Mouse (Mus musculus) CD4-positive, CD25-positive, alpha-beta regulatory T cell, adult 4 months (primary cell): ENCODE measurements around the gene Pcx. TPM values are rescaled to one million over a fixed set of nuclear protein-coding genes. Genes with fewer than 3 reads are reported as not detected.
A peak's percentile ranks its signal among the peaks of the same experiment; 100 is the strongest.

Experiments
- ATAC-seq: one replicate; pipeline ENCODE4 v1.8.0; 2017
- polyA plus RNA-seq, 2 experiments: library from polyadenylated mRNA; unstranded; fragments of 100-300 nt; shearing (Covaris generic); gene quantifications; one replicate each; pipeline ENCODE4 v1.2.1; 2017

Pcx gene
- polyA plus RNA-seq, 2 experiments from 2014 or later = 0.73 to 3.6 TPM

DNA sequence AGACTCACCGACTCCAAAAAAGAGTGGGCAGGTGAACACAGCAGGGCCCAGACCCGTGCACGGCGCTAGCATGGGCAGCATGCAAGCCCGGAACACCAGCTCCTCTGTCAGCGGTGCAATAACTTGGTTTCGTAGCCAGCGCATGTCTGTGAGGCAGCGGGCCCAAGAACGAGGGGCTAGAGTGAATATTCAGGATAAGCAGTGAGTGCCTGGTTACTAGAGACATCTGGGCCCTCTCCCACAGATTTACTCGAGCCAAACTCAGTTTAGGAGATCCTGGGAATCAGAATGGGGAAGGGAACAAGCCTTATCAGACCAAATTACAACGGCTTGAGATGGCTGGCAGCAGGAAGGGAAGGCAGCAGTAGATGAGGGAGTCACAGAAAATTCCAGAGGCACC lies 113.7 kb downstream of the Pcx start:
- no peak for ATAC-seq

DNA sequence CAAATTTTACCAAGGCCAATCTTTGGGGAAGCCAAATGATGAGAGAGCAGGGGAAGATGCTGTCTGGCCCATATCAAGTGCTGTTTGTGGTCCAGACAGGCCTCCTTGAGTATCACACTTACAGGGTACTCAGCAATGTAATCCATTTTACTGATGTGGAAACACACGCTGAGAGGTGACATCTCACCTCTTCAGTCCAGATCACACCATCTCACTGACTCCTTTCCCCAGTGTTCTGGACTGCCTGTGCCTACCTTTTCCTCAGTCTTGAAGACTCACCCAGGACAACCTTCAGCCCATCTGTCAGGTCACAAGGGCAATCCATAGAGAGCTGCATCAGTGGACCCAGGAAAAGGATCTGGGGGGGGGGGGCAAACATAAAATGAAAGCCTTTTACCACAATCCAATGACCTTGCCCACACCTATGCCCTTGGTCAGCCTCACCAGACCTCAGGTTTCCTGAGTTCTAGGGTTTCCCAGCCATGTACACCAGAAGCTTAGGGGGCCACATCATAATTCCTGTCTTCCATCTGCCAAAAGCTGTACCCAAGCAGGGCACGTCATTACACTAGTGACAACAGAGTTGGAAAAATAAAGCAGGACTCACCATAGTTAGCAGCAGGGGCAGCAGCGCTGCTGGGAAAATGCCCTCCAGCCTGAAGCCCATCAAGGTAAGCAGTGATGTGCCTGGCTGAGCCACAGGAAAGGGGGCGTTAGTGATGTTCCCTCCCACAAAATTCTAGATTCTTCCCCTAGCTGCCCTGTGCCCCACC lies 114.3 kb downstream of the Pcx start:
- ATAC-seq = peak; percentile 25

DNA sequence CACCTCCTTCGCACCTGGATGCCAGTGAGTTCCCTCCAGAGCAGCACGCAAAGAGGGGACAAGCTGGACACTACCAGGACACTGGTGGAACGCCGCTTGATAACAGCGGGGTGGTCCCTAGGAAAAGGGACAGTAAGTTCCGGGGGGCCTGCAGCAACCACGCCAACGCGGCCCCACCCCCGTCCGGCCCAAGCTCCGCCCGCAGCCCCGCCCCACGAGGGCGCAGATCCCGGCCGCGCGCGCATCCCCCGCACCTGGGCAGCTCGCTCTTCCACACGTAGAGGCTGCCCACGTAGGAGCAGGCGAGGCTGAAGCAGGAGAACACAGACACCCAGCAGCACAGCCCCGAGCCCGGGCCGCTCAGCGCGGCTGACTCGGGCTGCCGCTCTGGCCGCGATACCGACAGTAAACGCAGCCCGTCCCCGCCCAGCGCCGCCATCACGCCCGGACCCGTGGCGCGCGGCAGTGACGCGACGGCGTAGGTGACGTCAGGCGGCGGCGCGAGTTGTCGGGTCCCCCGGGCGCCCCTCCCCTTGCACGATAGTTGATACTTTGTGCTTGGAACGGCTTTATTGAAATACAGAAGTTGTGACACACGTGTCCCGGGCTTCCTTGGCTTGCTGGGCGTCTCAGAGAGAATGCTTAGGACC lies 115.0 kb downstream of the Pcx start, which contains the start of gene Rce1:
Rce1 (minus strand) TSS at position 463 of the 650 bp plus-strand sequence.
- ATAC-seq = peak; percentile 93

DNA sequence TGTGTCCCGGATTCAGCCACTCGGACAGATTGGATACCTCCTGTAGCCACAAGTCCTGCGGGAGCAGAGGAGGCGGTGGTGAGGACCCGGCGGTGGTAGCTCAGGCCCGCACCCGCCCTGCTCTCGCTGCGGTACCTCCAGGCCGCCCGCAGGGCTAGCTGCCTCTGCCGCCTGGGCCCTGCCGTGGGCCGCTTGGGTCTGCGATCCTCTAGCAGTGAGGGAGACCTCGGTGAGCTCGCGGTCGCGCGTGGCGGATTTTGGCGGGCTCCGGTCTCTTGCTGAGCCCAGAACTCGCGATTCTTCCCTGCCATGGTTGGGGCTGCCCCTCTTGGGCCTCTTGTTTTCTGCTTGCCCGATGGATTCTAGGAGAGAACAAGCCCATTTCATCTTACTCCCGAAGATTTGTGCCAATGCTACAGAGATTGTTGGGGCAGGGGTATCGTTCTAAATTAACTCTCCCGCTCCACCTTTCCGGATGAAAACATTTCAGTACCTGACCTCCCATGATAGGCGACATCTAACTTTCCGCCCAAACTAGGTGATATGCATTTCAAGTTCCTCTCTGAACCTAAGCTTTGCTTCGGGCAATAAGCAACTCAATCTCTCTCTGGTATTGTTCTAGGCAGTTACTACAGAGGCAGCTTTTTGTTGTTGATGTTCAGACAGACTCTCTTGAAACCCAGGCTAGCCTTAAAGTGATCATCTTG lies 115.7 kb downstream of the Pcx start:
- peak; percentile 34 for ATAC-seq

DNA sequence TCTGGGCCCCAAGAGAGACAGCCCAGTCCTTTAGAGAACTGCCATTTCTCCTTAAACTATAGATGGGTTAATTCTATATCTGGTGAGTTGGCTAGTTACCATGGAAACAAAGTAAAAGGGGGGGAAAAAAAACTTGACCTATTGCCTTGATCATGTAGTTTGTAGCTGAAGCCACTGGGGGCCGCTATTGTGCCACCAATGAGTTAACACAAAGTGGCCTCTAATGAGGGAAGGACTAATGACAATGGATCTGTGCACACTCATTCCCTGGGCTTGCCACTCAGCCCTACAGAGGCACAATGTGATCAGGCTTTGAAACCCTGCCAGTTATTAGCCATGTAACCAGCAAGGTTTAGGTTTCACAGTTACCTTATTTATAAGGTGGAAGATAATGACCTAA lies 118.5 kb downstream of the Pcx start:
- ATAC-seq = peak; percentile 35

DNA sequence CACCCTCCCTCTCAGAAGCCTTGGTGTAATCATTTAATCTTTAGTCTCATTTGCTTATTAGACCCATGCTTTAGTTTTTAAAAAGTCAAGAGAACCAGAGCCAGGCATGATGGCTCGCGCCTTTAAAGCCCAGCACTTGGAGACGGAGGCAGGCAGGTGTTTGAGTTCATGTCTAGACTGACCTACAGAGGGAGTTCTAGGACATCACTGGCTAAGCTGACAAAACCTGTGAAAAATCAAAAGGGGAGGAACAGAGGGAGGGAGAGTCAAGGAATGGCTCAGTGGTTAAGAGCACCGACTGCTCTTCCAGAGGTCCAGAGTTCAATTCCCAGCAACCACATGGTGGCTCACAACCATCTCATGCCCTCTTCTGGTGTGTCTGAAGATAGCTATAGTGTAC lies 125.7 kb downstream of the Pcx start:
- no peak for ATAC-seq

DNA sequence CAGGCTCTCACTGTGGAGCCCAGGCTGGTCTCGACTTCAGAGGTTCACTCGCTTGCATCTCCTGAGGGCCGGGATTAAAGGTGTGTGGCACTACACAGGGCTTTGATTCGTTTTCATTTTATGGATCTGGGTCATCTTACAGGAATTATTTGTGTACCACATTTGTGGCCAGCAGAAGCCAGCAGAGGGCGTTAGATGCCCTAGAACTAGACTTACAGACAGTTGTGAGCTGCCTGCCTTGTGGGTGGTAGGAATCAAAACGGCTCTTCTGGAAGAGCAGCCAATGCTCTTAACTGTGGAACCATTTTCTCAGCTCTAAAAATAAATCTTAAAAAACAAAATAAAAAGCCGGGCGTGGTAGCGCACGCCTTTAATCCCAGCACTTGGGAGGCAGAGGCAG lies 134.0 kb downstream of the Pcx start:
- no peak for ATAC-seq

DNA sequence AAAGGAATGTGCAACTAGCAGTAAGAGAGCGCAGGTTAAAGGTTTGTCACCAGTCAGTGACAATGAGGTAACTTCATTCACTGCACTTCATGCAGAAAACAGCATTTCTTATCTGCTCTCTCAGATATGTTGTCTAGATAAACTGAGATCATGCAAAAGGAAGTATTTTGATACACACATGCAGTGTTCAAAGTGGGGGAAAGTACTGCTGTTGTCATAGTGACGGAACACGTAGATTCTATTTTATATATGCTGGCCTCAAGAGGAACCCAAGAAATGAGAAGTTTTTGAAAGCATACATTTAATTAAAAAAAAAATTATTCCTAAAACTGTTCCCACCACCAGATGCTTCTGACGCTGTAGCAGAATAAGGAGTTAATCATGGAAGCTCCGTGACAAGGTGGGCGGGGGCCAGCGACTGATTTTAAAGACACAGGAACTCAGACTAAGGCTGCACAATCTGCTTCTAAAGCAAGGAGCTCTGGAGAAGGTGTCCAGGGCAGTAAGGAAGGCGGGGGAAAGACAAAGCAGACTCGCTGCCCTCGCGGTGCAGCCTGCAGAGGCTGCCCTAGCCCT lies 136.7 kb downstream of the Pcx start:
- ATAC-seq = no peak

DNA sequence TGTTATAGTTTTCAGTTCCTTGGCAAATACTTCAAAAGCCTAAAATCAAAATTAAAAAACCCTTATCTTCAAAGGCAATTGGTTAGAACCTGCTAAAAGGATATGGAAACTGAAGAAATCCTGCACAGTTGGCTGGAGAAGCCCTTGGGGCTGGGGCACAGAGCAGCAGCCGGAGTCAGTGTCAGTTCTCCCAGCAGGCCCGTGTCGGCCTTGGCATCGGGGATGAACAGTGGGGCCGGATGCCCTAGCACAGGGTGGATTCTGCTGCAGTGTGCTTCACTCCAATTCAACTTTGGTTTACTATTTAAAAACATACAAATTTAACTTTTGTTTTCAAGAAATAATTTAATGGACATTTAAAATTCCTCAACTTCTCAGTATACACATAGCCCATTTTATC lies 147.9 kb downstream of the Pcx start:
- ATAC-seq = no peak

DNA sequence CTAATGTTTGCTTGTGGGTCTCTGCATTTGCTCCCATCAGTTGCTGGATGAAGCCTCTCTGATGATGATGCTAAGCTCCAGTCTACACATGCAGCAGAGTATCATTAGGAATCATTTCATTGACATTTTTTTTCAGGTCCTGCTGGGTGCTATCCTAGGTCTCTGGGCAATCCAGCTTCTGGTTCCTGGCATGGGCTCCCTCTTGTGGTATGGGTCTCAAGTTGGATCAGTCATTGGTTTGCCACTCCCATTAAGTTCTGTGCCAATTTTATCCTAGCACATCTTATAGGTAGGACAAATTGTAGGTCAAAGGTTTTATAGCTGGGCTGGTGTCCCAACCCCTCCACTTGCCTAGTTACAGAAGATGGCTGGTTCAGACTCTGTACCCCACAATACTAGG lies 156.5 kb downstream of the Pcx start:
- no peak for ATAC-seq

DNA sequence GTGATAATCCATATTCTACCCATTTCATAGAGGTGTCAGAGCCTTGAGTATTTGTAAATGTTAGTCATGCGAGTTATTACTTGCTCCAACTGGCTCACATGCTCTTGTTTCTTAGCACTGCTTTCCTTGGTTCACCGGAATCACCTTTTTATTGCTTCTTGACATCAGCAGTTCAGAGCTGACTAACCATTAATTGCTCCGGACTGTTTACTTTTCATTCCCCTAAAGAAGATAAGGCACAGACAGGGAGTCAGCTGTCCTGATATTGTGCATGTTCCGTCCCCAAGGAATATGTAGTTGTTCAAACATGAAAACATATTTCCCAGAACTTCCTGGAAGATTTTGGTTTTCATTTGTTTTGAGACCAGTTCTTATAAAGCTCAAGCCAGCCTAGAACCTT lies 160.5 kb downstream of the Pcx start:
- no peak for ATAC-seq

Other genes starting within 250 kb of the Pcx start
- gene Ssh3, start 241.3 kb upstream of the Pcx start, polyA plus RNA-seq = 10 to 100 TPM in 1 of 2 experiments, 1 to 10 TPM in 1; 8.1 to 15.9 TPM
- gene Ankrd13d, start 227.3 kb upstream of the Pcx start, polyA plus RNA-seq = 1 to 10 TPM; 2.4 to 2.5 TPM
- 100 to 1,000 TPM in 1 of 2 experiments, 10 to 100 TPM in 1; 93.7 to 101 TPM for gene Grk2, start 204.2 kb upstream of the Pcx start, polyA plus RNA-seq
- gene Kdm2a, start 112.2 kb upstream of the Pcx start, polyA plus RNA-seq = 10 to 100 TPM; 90.1 to 95.4 TPM
- 1 to 10 TPM; 2.6 to 3.2 TPM for gene Rhod, start 71.0 kb upstream of the Pcx start, polyA plus RNA-seq
- gene Syt12, start 33.0 kb upstream of the Pcx start, polyA plus RNA-seq = not detected
- gene 2010003K11Rik, start 11.9 kb upstream of the Pcx start, polyA plus RNA-seq = not detected
- not detected for gene Lrfn4, start 105.2 kb downstream of the Pcx start, polyA plus RNA-seq
- gene Rce1, start 115.2 kb downstream of the Pcx start, polyA plus RNA-seq = 10 to 100 TPM; 45.3 to 50.7 TPM
- gene Gm960, start 188.2 kb downstream of the Pcx start, polyA plus RNA-seq = not detected
- gene Sptbn2, start 200.7 kb downstream of the Pcx start, polyA plus RNA-seq = under 1 TPM; 0.13 to 0.18 TPM
- 100 to 1,000 TPM; 105 to 151 TPM for gene Rbm4b, start 246.0 kb downstream of the Pcx start, polyA plus RNA-seq